Mouse (Mus musculus): ENCODE measurements around the gene Pxn.
A peak's percentile ranks its signal among the peaks of the same experiment; 100 is the strongest.

DNA sequence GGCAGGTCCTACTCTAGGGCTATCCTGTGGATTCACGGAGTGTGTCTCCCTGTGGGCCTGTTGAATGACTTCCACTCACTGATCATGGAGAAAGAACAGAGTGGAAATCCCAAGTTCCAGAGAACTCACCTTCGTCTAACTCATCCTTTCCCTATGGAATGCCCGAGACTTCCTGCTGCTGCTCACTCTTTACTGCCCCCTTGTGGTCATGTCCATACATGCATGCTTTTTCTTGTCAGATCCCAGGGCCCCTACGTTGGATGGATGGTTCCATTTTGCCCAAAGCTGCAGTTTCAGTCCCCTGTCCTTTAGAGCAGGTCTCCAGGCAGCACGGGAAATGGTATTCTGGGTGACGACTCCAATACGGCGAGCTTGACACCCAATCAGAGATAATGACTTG, 49.7 kb downstream of the Pxn start:
- TF ChIP-seq CTCF (IDR thresholded peaks at IDR 0.05; ENCODE audit: borderline replicate concordance, insufficient read depth, low read length) (peak; percentile 74; the same call in 1 of the 2 replicates), POLR2A (IDR thresholded peaks at IDR 0.05; ENCODE audit: low read depth, low read length) (no peak)

Measured in embryonic fibroblast, embryonic 13.5 days (primary cell).